Mouse (Mus musculus) midbrain, embryonic 10.5 days (tissue): ENCODE measurements around the gene Prf1. TPM values are rescaled to one million over a fixed set of nuclear protein-coding genes. Genes with fewer than 3 reads are reported as not detected.

Source experiments
- DNase-seq: peaks from one replicate; pipeline ENCODE4 v3.0.0-alpha.2; 2017; ENCODE audit warnings: low spot score
- H3K27ac ChIP-seq: fragments of 300-500 bp; sonication (generic); replicated peaks from 2 replicates; pipeline ENCODE4 v1.5.1; 2016; ENCODE audit warnings: mild to moderate bottlenecking
- H3K27me3 ChIP-seq: fragments of 300-500 bp; sonication (generic); 2 replicates; pipeline ENCODE4 v1.6.1; 2016; ENCODE audit warnings: low read depth, mild to moderate bottlenecking; ENCODE audit not compliant: poor library complexity, severe bottlenecking
- H3K36me3 ChIP-seq: fragments of 300-500 bp; sonication (generic); 2 replicates; pipeline ENCODE4 v1.6.1; 2016; ENCODE audit warnings: mild to moderate bottlenecking, moderate library complexity
- H3K4me1 ChIP-seq: fragments of 300-500 bp; sonication (generic); 2 replicates; pipeline ENCODE4 v1.6.1; 2016
- H3K4me3 ChIP-seq: fragments of 300-500 bp; sonication (generic); 2 replicates; pipeline ENCODE4 v1.5.1; 2016; ENCODE audit warnings: mild to moderate bottlenecking, moderate library complexity
- H3K9me3 ChIP-seq: fragments of 300-500 bp; sonication (generic); replicated peaks from 2 replicates; pipeline ENCODE4 v1.6.1; 2016; ENCODE audit warnings: mild to moderate bottlenecking
- WGBS: fragments of 180-500 bp; shearing (Covaris S2); methylation state at CpG from one replicate; pipeline ENCODE4 v1.1.7; 2016; 5-methylcytosine and 5-hydroxymethylcytosine counted together
- polyA plus RNA-seq: library from polyadenylated mRNA; unstranded; fragments of >200 nt; fragmentation: Nextera tagmentation; extraction: Ambion mirVana; gene quantifications from 2 replicates; pipeline ENCODE4 v1.2.1, GENCODE M21; 2016

The Prf1 gene
- polyA plus RNA-seq, 1 experiment from 2014 or later = not detected

- H3K27ac ChIP-seq = peak within 1 kb of the TSS; percentile 81
- H3K4me1 ChIP-seq = peaks cover 26% of the 10 kb centered on the region
- under 1% methylated on average over 61 of the region's 75 CpGs for WGBS
- no peaks in the 10 kb centered on the region for H3K9me3 ChIP-seq
- H3K4me3 ChIP-seq = peak within 1 kb of the TSS; percentile 69
- H3K27me3 ChIP-seq = peaks cover 52% of the 10 kb centered on the region
- DNase-seq = peak; percentile 66
- no peaks in the 10 kb centered on the region for H3K36me3 ChIP-seq
Observed at GRCm38 (mm10) chr10:61273081-61273843, 24.4 kb upstream of the Prf1 start, which contains the start of gene Adamts14. Gene Adamts14, minus strand, starts transcription at chr10:61273438.

- DNase-seq = no peak
- Histone ChIP-seq H3K4me1 (peaks cover 26% of the 10 kb centered on the region), H3K4me3 (peak overlapping the region; percentile 69), H3K9me3 (no peaks in the 10 kb centered on the region), H3K27me3 (peaks cover 52% of the 10 kb centered on the region), H3K27ac (no peak overlapping the region), H3K36me3 (no peaks in the 10 kb centered on the region)
- 45% methylated on average over 7 of the region's 7 CpGs for WGBS
Observed at GRCm38 (mm10) chr10:61273844-61274215, 23.8 kb upstream of the Prf1 start.

GRCm38 (mm10) chr10:61274532-61274931 is 23.1 kb upstream of the Prf1 start:
- H3K27me3 ChIP-seq = peaks cover 52% of the 10 kb centered on the region
- no peaks in the 10 kb centered on the region for H3K36me3 ChIP-seq
- peaks cover 26% of the 10 kb centered on the region for H3K4me1 ChIP-seq
- WGBS = 77% methylated on average over 2 of the region's 2 CpGs
- H3K9me3 ChIP-seq = no peaks in the 10 kb centered on the region
- H3K4me3 ChIP-seq = no peak overlapping the region
- DNase-seq = no peak
- no peak overlapping the region for H3K27ac ChIP-seq

GRCm38 (mm10) chr10:61275669-61276110 is 21.9 kb upstream of the Prf1 start:
- Histone ChIP-seq H3K36me3 (no peaks in the 10 kb centered on the region), H3K4me3 (peak overlapping the region; percentile 5; the same call in 1 of the 2 replicates), H3K27ac (no peak overlapping the region), H3K4me1 (peaks cover 26% of the 10 kb centered on the region), H3K9me3 (no peaks in the 10 kb centered on the region), H3K27me3 (peaks cover 46% of the 10 kb centered on the region)
- peak; percentile 58 for DNase-seq
- WGBS = 8% methylated on average over 5 of the region's 5 CpGs

- H3K27me3 ChIP-seq = peaks cover 36% of the 10 kb centered on the region
- no peak overlapping the region for H3K4me3 ChIP-seq
- no peak overlapping the region for H3K27ac ChIP-seq
- H3K4me1 ChIP-seq = peaks cover 24% of the 10 kb centered on the region
- WGBS = 94% methylated on average over 6 of the region's 6 CpGs
- DNase-seq = no peak
- no peaks in the 10 kb centered on the region for H3K36me3 ChIP-seq
- no peaks in the 10 kb centered on the region for H3K9me3 ChIP-seq
Observed at GRCm38 (mm10) chr10:61277051-61277450, 20.6 kb upstream of the Prf1 start.

- H3K4me1 ChIP-seq = peaks cover 14% of the 10 kb centered on the region
- H3K27me3 ChIP-seq = peaks cover 25% of the 10 kb centered on the region
- no peak overlapping the region for H3K27ac ChIP-seq
- no peak overlapping the region for H3K4me3 ChIP-seq
- no peak for DNase-seq
- 81% methylated on average over 14 of the region's 14 CpGs for WGBS
- H3K36me3 ChIP-seq = no peaks in the 10 kb centered on the region
- no peaks in the 10 kb centered on the region for H3K9me3 ChIP-seq
Observed at GRCm38 (mm10) chr10:61277918-61278674, 19.5 kb upstream of the Prf1 start.

GRCm38 (mm10) chr10:61281115-61281514 is 16.5 kb upstream of the Prf1 start:
- 84% methylated on average over 5 of the region's 5 CpGs for WGBS
- DNase-seq = no peak
- no peaks in the 10 kb centered on the region for H3K27me3 ChIP-seq

GRCm38 (mm10) chr10:61284309-61284708 is 13.3 kb upstream of the Prf1 start:
- no peaks in the 10 kb centered on the region for H3K9me3 ChIP-seq
- no peak for DNase-seq

More at GRCm38 (mm10) chr10:61281115-61281514, 16.5 kb upstream of the Prf1 start:
- Histone ChIP-seq H3K4me1 (no peaks in the 10 kb centered on the region), H3K27ac (no peak overlapping the region), H3K4me3 (no peak overlapping the region), H3K9me3 (no peaks in the 10 kb centered on the region), H3K36me3 (no peaks in the 10 kb centered on the region)

GRCm38 (mm10) chr10:61285271-61285670 is 12.4 kb upstream of the Prf1 start:
- peaks cover 2% of the 10 kb centered on the region; the same call in 1 of the 2 replicates for H3K4me1 ChIP-seq
- H3K36me3 ChIP-seq = no peaks in the 10 kb centered on the region
- WGBS = 85% methylated on average over 11 of the region's 11 CpGs

More at GRCm38 (mm10) chr10:61284309-61284708, 13.3 kb upstream of the Prf1 start:
- Histone ChIP-seq H3K4me3 (no peak overlapping the region), H3K27ac (no peak overlapping the region), H3K36me3 (no peaks in the 10 kb centered on the region), H3K4me1 (0 out of 2 replicates have a peak, but pooled peaks cover 2% of the 10 kb centered on the region), H3K27me3 (no peaks in the 10 kb centered on the region)
- WGBS = 83% methylated on average over 4 of the region's 4 CpGs

GRCm38 (mm10) chr10:61286246-61286645 is 11.4 kb upstream of the Prf1 start:
- 76% methylated on average over 7 of the region's 7 CpGs for WGBS
- Histone ChIP-seq H3K36me3 (no peaks in the 10 kb centered on the region), H3K27me3 (no peaks in the 10 kb centered on the region), H3K4me3 (no peak overlapping the region), H3K27ac (no peak overlapping the region), H3K4me1 (peaks cover 7% of the 10 kb centered on the region), H3K9me3 (no peaks in the 10 kb centered on the region)
- no peak for DNase-seq

More at GRCm38 (mm10) chr10:61285271-61285670, 12.4 kb upstream of the Prf1 start:
- no peak overlapping the region for H3K4me3 ChIP-seq
- no peak overlapping the region for H3K27ac ChIP-seq
- no peaks in the 10 kb centered on the region for H3K9me3 ChIP-seq
- DNase-seq = no peak
- H3K27me3 ChIP-seq = no peaks in the 10 kb centered on the region

GRCm38 (mm10) chr10:61290016-61290415 is 7.6 kb upstream of the Prf1 start:
- no peaks in the 10 kb centered on the region for H3K36me3 ChIP-seq
- no peaks in the 10 kb centered on the region for H3K9me3 ChIP-seq
- DNase-seq = no peak
- H3K27me3 ChIP-seq = no peaks in the 10 kb centered on the region
- no peak overlapping the region for H3K4me3 ChIP-seq
- H3K4me1 ChIP-seq = peaks cover 7% of the 10 kb centered on the region
- WGBS = 88% methylated on average over 2 of the region's 2 CpGs
- no peak overlapping the region for H3K27ac ChIP-seq

- H3K36me3 ChIP-seq = no peaks in the 10 kb centered on the region
- WGBS = 66% methylated on average over 2 of the region's 2 CpGs
- no peak for DNase-seq
- H3K27ac ChIP-seq = no peak overlapping the region
- no peaks in the 10 kb centered on the region for H3K9me3 ChIP-seq
- H3K4me3 ChIP-seq = no peak overlapping the region
- no peaks in the 10 kb centered on the region for H3K27me3 ChIP-seq
- H3K4me1 ChIP-seq = peaks cover 7% of the 10 kb centered on the region
Observed at GRCm38 (mm10) chr10:61290479-61290878, 7.2 kb upstream of the Prf1 start.

GRCm38 (mm10) chr10:61294242-61294641 is 3.4 kb upstream of the Prf1 start:
- no peak for DNase-seq
- Histone ChIP-seq H3K4me3 (no peak overlapping the region), H3K27me3 (no peaks in the 10 kb centered on the region), H3K9me3 (no peaks in the 10 kb centered on the region), H3K4me1 (peaks cover 5% of the 10 kb centered on the region), H3K27ac (no peak overlapping the region), H3K36me3 (no peaks in the 10 kb centered on the region)
- 89% methylated on average over 8 of the region's 8 CpGs for WGBS
